Mouse (Mus musculus): ENCODE measurements around the gene Krt90. TPM values are rescaled to one million over a fixed set of nuclear protein-coding genes. Genes with fewer than 3 reads are reported as not detected.

The Krt90 gene
- total RNA-seq (2021) = not detected
- long read RNA-seq, experiment 1 = 0 reads
- long read RNA-seq, experiment 2 = 0 reads

DNA sequence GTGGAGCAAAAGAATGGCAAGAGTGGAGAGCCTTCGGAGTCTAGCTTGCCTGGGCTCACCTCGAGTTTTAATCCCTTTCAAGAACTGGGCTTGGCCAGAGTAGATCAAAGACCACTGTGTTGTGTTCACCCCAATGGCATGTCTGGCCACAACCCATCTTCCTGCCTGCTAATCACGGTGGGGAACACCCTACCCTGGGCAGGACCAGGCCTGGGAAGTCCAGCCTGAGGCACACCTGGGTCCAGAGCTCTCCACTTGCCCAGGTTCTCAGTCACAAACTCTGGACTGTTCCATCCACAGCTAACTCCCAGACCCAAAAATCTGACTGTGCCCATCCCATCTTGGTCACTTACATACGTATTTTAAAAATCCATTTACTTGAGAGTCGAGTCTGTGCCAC, at the start of gene Krt90:
Krt90 (minus strand) TSS at position 101 of the 400 bp plus-strand sequence.
- DNase-seq (ENCODE audit: low spot score in 2 of 2) = no peak

DNA sequence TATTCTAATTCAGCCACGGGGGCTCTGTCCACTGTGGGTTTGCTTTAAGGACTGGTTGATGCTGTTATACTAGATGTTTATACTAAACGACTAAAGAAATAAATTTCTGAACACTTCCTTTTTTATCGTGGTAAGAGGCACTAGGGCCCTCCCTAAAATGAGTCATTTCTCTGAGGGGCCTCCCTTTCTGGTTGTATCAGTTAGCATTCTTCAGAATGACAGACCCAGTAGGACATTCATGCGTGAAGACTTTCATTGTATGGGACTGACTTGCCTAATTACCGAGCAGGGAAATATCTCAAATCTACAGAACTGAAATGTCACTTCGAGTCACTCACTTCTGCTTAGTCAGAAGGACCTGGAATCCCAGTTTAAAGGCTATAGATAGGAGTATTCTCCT, 36.4 kb upstream of the Krt90 start:
- DNase-seq (ENCODE audit: low spot score in 2 of 2) = no peak

GRCm38 (mm10) chr15:101588216-101588615, 25.5 kb upstream of the Krt90 start:
- no peak for DNase-seq (ENCODE audit: low spot score in 2 of 2)

GRCm38 (mm10) chr15:101584456-101584855, 21.7 kb upstream of the Krt90 start:
- no peak for DNase-seq (ENCODE audit: low spot score in 2 of 2)

DNA sequence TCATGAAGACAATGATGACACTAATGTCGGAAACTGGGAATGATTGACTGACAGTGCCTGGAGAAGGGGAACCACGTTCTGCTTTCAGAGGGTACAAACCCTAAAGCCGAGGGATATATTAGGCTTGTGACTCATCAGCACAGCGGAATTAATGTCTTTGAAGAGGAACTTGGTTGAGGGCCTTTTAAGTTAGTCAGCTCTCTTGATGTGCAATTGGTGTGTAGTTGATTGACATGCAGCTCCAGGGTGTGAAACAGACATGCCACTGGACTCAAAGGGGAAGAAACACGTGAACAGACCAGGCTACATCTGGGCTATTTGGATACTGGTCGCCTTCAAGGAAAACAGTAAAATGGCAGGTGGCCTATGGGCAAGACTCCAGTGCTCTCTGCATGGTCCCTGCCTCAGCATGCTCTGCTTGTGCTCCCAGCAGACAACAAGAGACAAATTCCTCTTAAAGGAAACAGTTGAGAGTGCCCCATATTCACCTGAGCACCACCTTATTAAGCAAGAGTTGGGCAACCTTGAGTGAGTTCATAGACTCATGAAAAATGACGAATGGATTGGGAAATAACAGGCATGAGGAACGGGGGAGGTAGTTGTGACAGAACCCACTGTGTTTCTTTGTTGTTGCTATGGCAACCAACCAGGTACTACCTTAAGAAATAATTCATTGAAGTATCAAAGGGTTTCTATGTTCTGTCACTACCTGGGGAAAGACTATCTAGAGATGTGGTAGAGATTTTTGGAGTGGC, 20.6 kb upstream of the Krt90 start:
- DNase-seq (ENCODE audit: low spot score in 2 of 2) = peak in 1 of 2 experiments; percentile 6

- no peak for DNase-seq (ENCODE audit: low spot score in 2 of 2)
Measured at GRCm38 (mm10) chr15:101581701-101582100, 19.0 kb upstream of the Krt90 start.

GRCm38 (mm10) chr15:101575506-101575905, 12.8 kb upstream of the Krt90 start:
- DNase-seq (ENCODE audit: low spot score in 2 of 2) = no peak

DNA sequence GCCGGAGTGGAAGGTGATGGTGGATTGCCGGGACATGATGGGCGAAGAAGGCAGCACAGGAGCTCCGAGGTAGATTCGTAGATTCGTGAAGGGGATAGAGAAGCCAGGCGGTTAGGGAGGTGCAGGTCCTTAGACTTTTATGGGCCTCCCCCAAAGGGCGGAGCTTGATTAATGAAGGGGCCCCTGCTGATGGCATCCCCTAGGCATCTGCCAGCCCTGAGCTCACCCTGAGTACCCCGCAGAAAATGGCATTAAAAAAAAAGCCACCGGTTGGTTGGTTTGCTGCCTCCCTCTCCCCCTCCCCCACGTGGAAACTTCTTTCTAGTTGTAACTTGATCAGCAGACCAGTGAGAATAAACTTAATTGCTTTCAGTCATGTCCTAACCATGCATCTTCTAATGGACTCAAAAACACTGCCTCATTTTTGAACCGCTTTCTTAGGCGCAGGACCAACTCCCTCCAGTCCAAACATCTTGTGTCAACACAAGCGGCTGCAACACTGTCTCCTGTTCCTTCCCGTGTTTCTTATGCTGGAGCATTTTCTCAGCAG, 11.1 kb upstream of the Krt90 start, which contains the start of gene Krt75:
Krt75 (minus strand) TSS at position 109 of the 550 bp plus-strand sequence.
- no peak for DNase-seq (ENCODE audit: low spot score in 2 of 2)

- DNase-seq (ENCODE audit: low spot score in 2 of 2) = no peak
Measured at GRCm38 (mm10) chr15:101567780-101568179, 5.0 kb upstream of the Krt90 start.

GRCm38 (mm10) chr15:101558034-101558646, 4.6 kb downstream of the Krt90 start:
- no peak for DNase-seq (ENCODE audit: low spot score in 2 of 2)

- DNase-seq (ENCODE audit: low spot score in 2 of 2) = peak in 1 of 2 experiments; percentile 27
Measured at GRCm38 (mm10) chr15:101553169-101553568, 9.6 kb downstream of the Krt90 start.

- DNase-seq (ENCODE audit: low spot score in 2 of 2) = no peak
Measured at GRCm38 (mm10) chr15:101552188-101552587, 10.6 kb downstream of the Krt90 start.

DNA sequence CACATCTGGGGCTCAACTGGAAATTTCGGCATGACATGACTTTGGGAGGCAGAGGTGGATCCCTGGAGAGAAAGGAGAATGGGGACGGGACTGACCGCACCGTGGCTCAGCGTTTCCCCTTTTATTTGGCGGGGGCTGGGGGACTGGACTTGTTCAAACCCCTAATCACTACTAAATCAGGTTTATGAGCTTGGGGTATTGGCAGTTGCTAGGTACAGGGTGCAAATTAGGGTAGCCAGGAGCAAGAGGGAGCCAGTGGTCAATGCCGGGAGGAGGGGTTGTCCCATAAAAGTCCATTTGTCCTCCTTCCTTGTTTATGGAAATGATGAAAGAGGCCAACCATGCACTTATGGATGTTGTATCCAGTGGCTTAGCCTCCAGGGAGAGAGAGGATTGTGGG, 12.2 kb downstream of the Krt90 start, which contains the start of gene Krt82:
Krt82 (minus strand) TSS at position 101 of the 400 bp plus-strand sequence.
- DNase-seq (ENCODE audit: low spot score in 2 of 2) = no peak

GRCm38 (mm10) chr15:101544478-101544877, 18.3 kb downstream of the Krt90 start:
- DNase-seq (ENCODE audit: low spot score in 2 of 2) = no peak

DNA sequence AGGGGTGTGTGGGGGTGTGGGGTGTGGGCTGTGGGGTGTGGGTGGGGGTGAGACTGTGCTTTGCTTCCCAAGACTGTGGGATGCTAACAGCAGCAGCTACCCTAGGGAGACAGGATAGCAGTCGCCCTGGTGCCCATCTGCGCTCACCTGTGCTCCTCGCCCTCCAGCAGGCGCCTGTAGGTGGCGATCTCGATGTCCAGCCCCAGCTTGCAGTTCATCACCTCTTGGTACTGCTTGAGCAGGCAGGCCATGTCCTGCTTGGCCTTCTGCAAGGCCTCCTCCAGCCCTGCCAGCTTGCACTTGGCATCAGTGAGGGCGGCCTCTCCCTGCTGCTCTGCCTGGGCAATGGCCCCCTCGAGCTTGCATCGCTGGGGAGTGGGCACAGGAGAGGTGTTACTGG, 20.2 kb downstream of the Krt90 start:
- DNase-seq (ENCODE audit: low spot score in 2 of 2) = no peak

DNA sequence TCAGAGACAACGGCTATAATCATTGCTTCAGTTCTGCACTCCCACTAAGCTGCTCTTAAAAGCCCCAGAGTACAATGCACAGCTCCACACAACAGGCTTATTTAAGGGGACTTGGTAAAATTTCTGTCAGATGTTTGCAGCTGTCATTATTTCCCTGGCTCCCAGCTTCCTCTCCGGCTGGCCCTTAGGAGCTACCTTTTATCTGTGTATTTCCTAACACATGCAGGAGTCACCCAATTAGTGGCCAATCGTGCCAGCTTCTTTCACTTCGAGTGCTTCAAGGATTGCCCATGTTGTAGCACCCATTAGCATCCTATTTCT, 24.2 kb downstream of the Krt90 start:
- no peak for DNase-seq (ENCODE audit: low spot score in 2 of 2)

- no peak for DNase-seq (ENCODE audit: low spot score in 2 of 2)
Measured at GRCm38 (mm10) chr15:101537864-101538579, 24.7 kb downstream of the Krt90 start.

- no peak for DNase-seq (ENCODE audit: low spot score in 2 of 2)
Measured at GRCm38 (mm10) chr15:101536054-101536850, 26.5 kb downstream of the Krt90 start.

DNA sequence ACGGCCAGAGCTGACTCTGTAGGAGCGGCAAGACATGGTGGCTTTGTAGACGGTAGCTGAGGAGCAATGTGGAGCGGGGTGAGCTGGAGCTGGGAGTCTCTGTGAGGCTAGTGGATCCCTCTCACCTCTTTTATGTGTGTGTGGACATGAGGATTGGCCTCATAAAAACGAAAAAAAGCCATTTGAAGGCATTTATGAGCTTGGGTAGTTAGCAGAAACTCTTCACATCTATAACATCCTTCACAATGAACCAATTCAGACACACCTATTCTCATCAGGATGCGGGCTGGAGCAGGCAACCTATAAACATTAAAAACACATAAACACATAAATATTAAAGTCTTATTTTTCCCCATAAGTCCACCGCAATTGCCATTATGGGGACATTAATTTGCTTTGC, 30.0 kb downstream of the Krt90 start, which contains the start of gene Krt84:
Krt84 (minus strand) TSS at position 101 of the 400 bp plus-strand sequence.
- no peak for DNase-seq (ENCODE audit: low spot score in 2 of 2)

GRCm38 (mm10) chr15:101522556-101523232, 40.1 kb downstream of the Krt90 start:
- DNase-seq (ENCODE audit: low spot score in 2 of 2) = no peak

All from adrenal gland, adult 18-20 months (tissue).